Mouse (Mus musculus): Measurements from ENCODE around the gene Tut1.
"Not testable (repeated sequence)": the region's sequence is repeated elsewhere in the genome, so short reads cannot be mapped to it uniquely, and the experiment has no call there.

Gene Tut1

DNA sequence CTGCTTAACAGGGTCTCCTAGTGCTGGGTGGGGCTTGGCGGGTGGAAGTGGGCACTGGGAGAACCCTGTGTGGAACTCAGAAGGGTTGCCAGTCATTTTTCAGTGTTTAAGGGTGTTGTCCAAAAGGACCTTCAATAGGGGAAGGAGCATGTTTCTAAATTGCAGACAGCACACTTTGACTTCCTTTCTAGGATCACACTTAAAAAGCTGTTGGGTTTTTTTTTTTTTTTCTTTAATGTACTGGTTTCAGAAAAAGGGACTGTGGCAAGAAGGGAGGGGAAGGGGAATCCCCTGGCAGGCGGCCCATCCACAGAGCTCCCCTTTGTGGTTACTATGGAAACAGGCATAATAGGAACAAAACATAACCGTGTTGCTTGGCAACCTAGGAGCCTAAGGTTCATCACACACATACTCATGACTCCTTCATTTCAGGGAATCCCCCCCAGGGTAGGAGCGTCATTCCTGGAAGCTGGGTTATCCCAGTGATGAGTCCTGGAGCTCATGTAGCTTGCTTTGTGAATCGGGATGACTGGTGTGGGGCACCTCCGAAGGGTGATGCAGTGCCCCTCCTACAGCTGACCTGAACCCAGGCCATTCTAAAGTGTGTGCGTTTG lies 30.7 kb downstream of the Tut1 start:
- DNase-seq = peak; percentile 81

DNA sequence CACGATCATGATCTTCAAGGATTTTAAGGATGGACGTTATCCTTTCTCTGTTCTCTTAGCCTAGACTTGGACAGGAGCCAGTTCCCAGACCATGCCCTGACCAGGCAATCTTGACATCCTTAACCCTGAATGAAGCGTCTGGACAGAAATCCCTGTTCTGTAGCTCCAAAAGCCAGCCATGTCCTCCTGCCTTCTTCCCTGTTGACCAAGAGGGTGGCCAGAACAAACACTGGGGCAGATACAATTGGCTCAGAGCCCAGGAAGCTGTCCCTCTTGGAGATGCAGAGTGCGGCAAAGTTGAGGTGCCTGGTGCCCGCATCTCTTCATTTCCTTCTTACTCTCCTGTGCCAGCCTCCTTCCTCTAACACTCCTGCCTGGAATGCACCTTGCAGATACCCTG lies 32.2 kb downstream of the Tut1 start:
- DNase-seq = no peak

DNA sequence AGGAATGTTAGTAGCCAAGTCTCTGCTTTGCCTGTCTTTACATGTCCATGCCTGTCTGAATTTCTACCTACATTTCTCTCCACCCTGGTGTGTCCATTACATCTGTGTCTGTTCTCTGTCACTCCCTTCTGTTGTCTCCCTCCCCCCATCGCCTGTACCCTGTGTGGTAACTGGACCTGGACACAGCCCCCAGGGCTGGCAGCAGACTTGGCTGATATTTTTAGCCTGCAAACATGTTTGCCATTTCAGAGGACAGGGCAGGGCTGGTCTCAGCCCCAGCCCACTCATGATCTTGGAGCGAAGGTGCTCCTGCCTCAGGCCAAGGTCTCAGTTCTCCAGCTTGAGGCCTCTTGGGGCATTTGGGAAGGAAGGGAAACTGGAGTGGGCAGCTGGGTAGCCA lies 34.2 kb downstream of the Tut1 start:
- no peak for DNase-seq

DNA sequence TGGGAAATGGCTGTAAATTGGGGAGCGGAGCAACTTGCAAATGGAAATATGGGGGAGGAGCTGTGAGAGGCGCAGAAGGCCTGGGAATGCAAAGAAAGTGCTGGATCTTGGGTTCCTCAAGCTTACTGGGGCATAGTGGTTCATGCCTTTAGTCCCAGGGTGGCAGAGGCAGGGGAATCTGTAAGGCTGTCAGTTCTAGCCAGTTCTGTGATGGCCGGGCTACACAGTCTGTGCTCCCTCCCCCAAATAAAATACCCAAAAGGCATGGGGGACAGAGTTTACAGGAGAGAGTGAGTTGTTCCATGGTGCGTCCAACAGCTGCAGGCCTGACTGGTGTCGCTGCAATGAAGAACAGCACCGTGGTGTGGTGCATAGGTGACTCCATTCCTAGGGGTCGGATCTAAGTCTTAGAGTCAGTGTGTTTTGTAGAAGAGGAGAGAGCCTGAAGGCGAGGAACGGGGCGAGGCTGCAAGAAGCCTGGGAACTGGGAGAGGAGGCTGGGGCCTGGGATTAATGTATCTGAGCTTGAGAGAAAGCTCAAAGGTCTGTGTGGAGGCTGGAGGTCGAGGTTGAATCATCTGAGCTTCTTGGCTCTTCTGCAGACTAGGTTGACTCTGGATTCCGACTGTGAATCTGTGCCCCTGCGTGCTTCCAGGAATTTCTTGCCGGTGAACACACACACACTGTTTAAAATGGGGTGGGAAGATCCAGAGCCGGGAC lies 34.9 kb downstream of the Tut1 start:
- DNase-seq = peak; percentile 34

DNA sequence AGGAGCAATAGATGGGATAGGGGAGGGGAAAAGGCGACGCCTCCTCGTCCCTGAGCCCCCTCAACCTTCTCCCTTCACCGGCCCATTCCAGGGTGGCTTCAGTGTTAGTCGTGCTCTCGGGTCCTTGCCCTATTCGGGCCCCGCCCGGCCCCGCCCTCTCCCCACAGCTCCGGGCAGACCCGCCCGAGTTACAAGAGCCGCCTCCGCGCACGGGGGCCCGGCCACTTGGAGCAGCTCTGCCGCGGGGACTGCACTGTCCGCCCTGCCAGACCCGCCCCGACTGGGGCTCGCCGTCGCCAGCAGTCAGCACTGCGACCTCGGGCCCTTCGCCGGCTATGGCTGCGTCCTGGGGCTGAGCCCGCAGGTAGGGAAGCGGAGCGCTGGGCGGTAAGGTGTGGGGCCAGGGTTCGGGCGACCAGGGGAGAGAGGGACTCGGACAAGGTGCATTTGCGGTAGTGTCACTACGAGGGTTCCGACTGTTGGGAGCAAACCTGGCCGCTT lies 35.5 kb downstream of the Tut1 start, which contains the start of gene Ahnak:
Gene Ahnak (plus strand): TSS at position 219 of the 501 bp plus-strand sequence.
- DNase-seq = peak; percentile 77

DNA sequence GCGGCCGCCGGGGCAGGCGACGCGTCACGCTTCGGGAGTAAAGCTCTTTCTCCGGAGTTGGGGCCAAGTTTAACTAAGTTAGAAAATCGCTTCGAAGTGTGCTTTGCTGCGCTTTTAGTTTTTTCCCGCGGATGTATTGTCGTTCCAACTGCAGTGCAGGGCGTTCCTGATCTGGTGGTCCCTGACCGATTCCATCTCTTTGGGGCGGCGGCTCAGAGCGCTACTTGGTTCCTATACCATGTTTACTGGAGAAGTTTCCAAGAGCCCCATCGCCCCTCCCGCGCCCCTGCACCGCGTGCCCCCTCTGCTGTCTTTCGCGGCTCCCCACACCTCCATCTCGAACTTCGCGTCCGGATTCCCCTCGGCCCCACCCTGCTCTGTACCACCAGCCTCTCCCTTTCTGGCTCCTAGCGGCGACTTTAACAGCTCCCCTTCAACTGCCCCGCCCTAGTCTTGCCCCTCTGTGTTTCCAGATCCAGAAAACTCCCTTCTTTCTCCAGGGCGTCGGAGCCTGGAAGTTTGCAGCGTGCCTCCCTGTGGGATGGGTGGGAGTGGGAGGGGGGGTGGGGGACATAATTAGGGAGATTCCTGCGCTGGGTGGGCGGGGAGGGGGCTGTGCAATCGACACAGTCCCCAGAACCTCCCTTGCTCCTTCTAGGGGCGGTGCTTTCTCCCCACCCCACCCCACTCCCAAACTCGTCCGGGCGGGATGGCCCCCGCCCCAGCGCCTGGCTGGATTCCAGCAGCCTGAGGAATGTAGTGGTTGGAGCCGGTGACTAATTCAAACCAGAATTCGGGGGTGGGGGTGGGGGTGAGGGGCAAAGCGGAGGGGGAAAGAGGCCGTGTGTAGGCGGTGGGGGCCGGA lies 36.2 kb downstream of the Tut1 start:
- peak; percentile 86 for DNase-seq

DNA sequence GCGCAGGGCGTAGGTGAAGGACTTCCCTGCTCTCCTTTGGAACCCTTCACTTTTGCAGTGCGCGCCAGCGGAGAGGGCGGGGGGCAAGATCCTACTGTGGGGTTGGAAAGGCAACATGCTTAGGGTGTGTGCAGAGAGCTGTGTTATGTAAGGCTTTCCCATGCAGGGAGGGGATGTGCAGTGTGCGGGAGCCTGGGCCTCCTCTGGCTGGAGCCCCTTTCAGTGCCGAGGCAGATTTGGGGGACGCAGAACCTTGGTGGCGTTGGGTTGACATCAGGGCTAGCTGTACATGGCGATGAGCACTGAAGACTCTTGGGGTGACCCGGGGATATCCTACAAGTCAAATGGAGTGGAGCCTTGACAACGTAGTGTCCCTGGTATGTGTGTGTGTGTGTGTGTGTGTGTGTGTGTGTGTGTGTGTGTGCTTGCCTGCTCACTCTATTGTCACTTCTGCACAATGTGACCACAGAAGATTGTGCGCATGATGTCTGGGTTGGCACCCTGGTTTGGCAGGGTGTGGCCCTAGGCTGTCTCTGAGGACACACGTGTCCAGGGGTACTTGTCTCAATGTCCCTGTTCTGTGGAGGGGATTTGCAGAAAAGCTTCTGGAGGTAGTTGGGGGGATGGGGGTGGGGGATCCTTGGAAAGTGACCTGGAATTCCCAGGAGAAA lies 36.9 kb downstream of the Tut1 start:
- no peak for DNase-seq

DNA sequence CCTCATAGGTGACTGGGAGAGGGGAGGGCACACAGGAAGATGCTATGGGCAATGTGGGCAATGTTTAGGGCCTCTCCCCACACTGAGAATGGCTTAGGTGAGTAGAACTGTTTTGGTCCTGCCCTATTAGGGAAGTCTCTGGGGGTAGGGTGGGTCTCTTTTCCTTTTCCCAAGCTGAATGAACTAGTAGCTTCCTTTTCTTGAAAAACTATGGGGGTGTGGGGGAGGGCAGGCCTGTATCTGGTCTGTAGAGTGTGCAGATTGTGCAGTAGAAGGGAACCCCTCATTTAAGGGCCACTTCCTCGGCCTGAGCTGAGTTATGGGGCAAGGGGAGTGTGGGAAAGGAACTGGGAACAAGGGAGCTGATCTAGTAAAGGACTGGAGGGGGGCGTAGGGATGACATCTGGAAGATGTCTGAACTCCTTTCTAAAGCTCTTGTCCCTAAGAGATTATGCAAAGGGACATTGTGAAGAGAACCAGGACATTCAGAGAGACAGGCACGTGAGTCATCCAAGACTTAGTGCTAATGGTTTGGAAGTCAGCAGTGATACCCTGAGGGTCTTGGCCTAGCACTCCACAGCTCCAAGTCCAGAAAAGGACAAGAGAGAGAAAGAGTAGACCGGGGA lies 37.7 kb downstream of the Tut1 start:
- no peak for DNase-seq

DNA sequence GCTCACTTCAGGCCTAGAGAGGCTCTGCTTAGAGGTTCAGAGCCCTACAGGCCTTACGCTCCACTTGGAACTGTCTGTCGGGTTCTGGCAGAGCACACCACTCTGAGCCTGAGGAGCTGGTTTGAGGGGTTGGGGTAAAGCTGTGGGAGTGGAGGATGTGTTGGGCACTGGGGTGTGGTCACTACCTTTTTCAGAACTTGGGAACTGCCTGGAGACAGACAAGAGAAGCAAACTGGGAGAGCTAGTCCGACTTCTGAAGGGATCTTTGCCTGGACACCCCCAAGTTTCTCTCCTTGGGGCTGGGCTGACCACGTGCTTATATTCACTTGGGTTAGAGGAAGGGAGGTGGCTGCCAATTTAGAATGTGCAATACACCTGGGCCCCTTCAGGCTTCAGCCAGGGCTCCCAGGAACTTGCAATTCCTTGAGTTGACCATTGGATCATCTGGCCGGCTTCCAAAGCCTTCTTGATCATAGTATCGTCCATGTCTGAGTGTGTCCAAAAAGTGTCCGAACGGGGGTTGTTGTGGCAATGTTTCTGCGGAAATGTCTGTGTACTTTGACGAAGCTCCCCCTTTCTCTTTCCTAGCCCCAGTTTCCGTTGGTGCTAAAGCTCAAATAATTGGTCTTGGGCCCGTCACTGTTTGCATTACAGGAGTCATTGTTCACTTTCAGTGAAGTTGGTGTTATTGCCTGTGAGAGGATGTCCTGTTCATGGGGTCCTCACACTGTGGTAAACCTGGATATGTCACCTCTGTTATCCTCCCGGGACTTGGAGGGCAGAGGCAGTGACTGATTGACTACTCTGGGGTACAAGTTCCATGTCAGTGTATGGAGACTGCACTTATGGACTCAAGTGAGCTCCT lies 38.5 kb downstream of the Tut1 start:
- DNase-seq = no peak

DNA sequence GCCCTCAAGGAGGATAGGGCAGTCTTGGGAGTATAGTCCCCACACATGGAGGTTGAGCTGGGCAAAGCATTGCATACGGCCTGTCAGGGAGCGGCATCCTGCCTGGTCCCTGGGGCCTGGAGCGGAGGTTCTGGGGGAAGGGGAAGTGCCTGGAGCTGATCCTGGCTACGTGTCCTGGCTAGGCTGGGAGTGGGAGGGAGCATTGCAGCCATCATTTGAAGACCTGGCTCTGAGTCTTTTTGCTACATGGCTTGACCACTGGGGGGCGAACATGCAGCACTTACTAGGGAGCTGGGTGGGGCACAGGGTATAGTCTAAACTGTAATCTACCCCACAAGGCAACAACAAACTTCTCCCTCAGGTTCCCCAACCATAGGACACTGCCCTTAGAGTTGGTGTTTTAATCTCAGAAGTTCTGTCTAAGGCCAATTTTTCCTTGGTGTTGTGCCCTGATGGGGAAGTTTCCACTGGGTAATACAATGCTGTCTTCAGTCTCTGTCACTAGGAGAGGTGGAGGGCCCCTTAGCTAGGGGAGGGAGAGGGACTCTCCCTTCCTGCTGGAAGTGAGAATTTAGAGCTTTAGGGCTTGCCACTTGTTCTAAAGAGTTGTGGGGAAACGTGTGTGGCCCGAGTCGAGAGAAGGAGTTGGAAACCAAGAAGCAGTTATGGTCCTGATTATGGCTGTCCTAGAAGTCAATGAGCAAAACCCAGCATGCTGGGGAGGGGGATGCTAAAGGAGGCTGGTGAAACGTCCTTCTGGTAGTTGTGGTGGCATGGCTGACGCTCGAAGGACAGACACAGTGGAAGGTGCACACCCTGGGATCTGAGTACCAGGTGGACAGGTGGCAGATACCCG lies 39.4 kb downstream of the Tut1 start:
- DNase-seq = peak; percentile 82

DNA sequence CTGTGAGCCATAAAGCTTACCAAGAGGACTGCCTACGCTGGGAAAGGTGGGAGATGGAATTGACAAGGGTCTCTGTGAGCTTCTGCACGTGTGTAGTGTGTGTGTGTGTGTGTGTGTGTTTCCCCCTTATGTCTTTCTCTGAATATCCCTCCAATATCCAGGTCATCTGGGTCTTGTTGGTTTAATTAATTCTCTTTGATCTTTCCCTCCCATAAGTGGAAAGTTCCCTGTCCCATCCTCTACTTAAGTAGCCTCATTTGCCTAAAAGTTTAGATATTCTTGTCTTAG lies 39.9 kb downstream of the Tut1 start:
- no peak for DNase-seq

DNA sequence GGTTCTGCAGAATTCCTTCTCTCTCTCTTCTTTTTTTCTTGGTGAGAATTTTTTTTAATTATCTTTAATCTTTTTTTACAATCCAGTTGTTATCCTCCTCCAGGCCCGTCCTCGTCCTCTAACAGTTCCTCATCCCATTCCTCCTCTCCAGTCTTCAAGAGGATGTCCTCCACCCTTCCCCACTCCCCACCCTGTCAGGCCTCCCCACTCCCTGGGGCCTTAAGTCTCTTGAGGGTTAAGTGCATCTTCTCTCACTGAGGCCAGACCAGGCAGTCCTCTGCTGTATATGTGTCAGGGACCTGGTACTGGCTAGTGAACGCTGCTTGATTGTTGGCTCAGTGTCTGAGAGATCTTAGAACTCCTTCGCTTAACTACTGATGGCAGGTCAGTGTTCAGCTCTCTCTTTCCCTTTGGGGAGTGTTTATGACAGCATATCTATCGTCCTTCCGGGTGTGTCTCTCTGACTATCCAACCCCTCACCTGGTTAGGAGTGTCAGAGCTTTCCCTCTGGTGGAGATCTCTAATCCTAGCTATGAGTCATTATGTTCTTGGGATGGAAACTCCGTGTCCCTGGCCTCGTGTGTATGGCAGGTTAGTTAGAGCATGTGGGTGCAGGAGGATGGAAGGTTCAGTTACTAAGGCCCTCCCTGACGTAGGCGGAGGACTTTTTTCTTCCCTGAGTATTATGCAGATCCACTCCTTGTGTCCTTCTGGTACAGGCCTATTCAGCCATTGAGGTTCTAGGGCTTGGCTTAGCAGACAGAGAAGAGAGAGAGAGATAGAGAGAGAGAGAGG lies 41.4 kb downstream of the Tut1 start:
- DNase-seq = no peak

DNA sequence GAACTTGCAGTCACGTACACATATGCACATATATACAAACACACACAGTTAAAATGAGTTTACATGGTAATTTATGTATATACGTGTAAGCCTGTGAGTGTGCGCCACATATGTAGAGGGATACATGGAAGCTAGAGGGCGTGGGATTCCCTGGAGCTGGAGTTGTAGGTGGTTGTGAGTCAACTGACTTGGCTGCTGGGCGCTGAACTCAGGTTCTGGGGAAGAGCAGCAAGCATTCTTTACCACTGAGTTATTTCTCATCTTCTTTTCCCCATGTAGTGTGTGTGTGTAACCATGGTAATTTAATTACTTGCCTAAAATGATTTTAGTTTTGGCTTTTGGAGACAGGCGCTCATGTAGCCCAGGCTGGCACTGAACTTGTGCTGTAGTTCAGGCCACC lies 43.0 kb downstream of the Tut1 start:
- DNase-seq = no peak

DNA sequence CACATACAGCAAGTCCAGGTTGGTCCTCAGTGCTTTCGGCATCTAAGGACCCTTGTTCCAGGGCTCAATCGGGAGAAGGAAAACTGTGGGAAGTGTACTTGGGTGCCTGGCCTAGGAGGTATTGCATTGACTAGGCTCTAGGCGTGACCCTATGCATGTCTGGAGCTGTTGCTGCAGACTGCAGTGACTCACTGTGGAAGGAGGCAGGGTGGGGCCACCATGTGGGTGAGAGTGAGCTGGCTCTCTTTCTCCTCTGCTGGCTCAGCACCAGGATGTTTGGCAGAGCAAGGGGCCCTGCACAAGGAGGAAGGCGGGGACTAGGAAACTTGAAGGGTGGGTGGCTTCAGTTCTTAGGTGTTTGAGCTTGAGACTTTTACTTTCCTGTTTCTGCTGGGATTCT lies 43.9 kb downstream of the Tut1 start:
- DNase-seq = no peak

DNA sequence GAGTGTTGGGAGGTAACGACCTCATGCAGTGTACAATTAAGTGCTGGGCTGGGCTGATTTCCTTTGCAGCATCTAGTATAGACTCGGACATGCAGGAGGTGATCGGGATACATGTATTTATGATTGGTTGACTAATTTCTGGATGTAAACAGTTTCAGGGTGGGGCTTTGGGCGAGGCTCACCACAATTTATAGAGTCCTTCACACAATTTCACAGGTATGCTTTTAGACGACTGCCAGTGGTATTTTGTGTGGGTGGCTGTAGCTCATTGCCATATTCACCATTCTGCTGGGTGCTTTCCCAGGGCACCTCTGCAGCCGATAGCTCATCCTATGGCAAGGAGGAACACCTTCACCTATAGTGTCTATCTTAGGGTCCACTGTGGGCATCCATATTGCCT lies 44.9 kb downstream of the Tut1 start:
- no peak for DNase-seq

DNA sequence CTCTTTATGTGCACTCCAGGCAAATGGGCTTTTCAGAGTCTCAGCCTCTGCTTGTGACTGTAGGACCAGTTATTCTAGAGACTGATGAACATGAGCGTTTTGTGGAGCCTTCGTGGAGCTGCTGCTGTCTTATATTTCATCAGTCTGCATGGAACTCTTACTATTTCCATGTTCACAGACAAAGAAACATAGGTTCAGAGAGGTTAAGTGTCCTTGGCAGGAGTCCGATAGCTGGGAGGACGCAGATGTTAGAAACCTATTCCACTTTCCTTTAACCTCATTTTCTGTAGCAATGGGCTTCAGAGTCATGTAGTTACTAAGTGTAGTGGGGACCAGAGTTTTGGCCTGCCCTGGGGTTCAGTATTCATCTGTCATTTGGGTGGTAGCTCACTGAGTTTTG lies 45.6 kb downstream of the Tut1 start:
- no peak for DNase-seq

DNA sequence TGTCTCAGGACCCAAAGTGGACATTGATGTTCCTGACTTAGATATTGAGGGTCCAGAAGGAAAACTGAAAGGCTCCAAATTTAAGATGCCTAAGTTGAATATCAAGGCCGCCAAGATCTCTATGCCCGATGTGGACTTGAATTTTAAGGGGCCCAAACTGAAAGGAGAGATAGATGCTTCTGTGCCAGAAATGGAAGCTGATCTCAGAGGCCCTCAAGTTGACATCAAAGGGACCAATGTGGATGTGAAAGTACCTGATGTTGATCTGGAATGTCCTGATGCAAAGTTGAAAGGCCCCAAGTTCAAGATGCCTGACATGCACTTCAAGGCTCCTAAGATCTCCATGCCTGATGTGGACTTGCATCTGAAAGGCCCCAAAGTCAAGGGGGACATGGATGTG lies 53.3 kb downstream of the Tut1 start:
- not testable (repeated sequence) for DNase-seq

Data from embryo, embryonic 11 days (tissue).